Mouse (Mus musculus) CH12.LX (cell line): ENCODE results near the gene Fyb2. TPM values are rescaled to one million over a fixed set of nuclear protein-coding genes. Genes with fewer than 3 reads are reported as not detected.

ENCODE experiments used
- DNase-seq: peaks from one replicate; pipeline ENCODE4 v3.0.0-alpha.2; 2013; ENCODE audit errors: extremely low read depth
- H3K27ac ChIP-seq: 2 replicates; pipeline ENCODE4 v1.5.1; 2012; ENCODE audit warnings: low read depth, mild to moderate bottlenecking, control low read depth, moderate library complexity; ENCODE audit not compliant: insufficient read depth
- H3K27me3 ChIP-seq: replicated peaks from 2 replicates; pipeline ENCODE3; 2012; ENCODE audit warnings: inconsistent platforms
- H3K36me3 ChIP-seq, 2 experiments: replicated peaks in 1 of 2; 2 replicates each; pipeline versions ENCODE3 to v1.6.1; 2012; ENCODE audit warnings: inconsistent platforms in 1 of 2, low read length in 1 of 2, mild to moderate bottlenecking in 1 of 2, mixed read lengths in 1 of 2, moderate library complexity in 1 of 2; ENCODE audit not compliant: control insufficient read depth in 1 of 2, insufficient read depth in 1 of 2
- H3K4me1 ChIP-seq, 2 experiments: 2 replicates each; pipeline ENCODE4 v1.6.1; 2012; ENCODE audit warnings: inconsistent platforms in 1 of 2, moderate library complexity in 1 of 2; ENCODE audit not compliant: insufficient read depth in 2 of 2, control insufficient read depth in 1 of 2
- H3K4me2 ChIP-seq: 2 replicates; pipeline ENCODE4 v1.6.1; 2012; ENCODE audit warnings: low read depth, mild to moderate bottlenecking, control low read depth; ENCODE audit not compliant: poor library complexity, insufficient read depth, severe bottlenecking
- H3K4me3 ChIP-seq, 3 experiments: fragments of 150-350 bp in 1 of 3; sonication (generic) in 1 of 3; replicated peaks in 1 of 3; 2 replicates each; pipeline versions ENCODE3 to v1.5.1; 2011 to 2012; ENCODE audit warnings: low read depth in 2 of 3, low read length in 2 of 3, mild to moderate bottlenecking in 2 of 3, moderate library complexity in 2 of 3, control low read depth in 1 of 3, improper control_type of control experiment in 1 of 3, inconsistent platforms in 1 of 3, mixed read lengths in 1 of 3; ENCODE audit not compliant: poor library complexity in 1 of 3
- H3K79me2 ChIP-seq: replicated peaks from 2 replicates; pipeline ENCODE4 v1.6.1; 2012; ENCODE audit warnings: mild to moderate bottlenecking, moderate library complexity; ENCODE audit not compliant: control insufficient read depth, poor library complexity, insufficient read depth, severe bottlenecking; ENCODE audit errors: extremely low read depth
- H3K9ac ChIP-seq: 2 replicates; pipeline ENCODE4 v1.6.1; 2012; ENCODE audit warnings: low read depth, mild to moderate bottlenecking, control low read depth, moderate library complexity; ENCODE audit not compliant: insufficient read depth
- H3K9me3 ChIP-seq: replicated peaks from 2 replicates; pipeline ENCODE3; 2012; ENCODE audit warnings: low read length, inconsistent platforms, mixed read lengths
- BHLHE40 ChIP-seq: IDR thresholded peaks from 2 replicates; pipeline ENCODE4 v1.6.1; 2011; ENCODE audit warnings: mild to moderate bottlenecking, low read depth, low read length, improper control_type of control experiment
- CHD1 ChIP-seq: IDR thresholded peaks from 2 replicates; pipeline ENCODE4 v1.6.1; 2012; ENCODE audit warnings: low read depth, low read length, improper control_type of control experiment, inconsistent platforms
- CHD2 ChIP-seq: IDR thresholded peaks from 2 replicates; pipeline ENCODE4 v1.6.1; 2011; ENCODE audit warnings: low read length, improper control_type of control experiment
- E2F4 ChIP-seq: IDR thresholded peaks from 2 replicates; pipeline ENCODE4 v1.6.1; 2011; ENCODE audit warnings: low read depth, low read length, improper control_type of control experiment; ENCODE audit not compliant: insufficient replicate concordance
- EP300 ChIP-seq: IDR thresholded peaks from 2 replicates; pipeline ENCODE4 v1.6.1; 2011; ENCODE audit warnings: low read length, improper control_type of control experiment
- GABPA ChIP-seq: IDR thresholded peaks from 2 replicates; pipeline ENCODE4 v1.6.1; 2012; ENCODE audit warnings: low read depth, low read length, improper control_type of control experiment, inconsistent platforms; ENCODE audit not compliant: insufficient replicate concordance
- HCFC1 ChIP-seq: IDR thresholded peaks from 2 replicates; pipeline ENCODE4 v1.6.1; 2012; ENCODE audit warnings: low read depth, mild to moderate bottlenecking, inconsistent platforms, low read length, improper control_type of control experiment
- IRF4 ChIP-seq: IDR thresholded peaks from 2 replicates; pipeline ENCODE4 v1.6.1; 2014; ENCODE audit warnings: low read depth, mild to moderate bottlenecking, inconsistent platforms, low read length, improper control_type of control experiment
- JUN ChIP-seq: IDR thresholded peaks from 2 replicates; pipeline ENCODE4 v1.6.1; 2011; ENCODE audit warnings: low read depth, mild to moderate bottlenecking, low read length, improper control_type of control experiment, moderate library complexity; ENCODE audit not compliant: insufficient read depth
- JUND ChIP-seq: conservative IDR thresholded peaks from 2 replicates; pipeline ENCODE4 v1.6.1; 2011; ENCODE audit warnings: low read depth, low read length, improper control_type of control experiment
- KAT2A ChIP-seq: IDR thresholded peaks from 2 replicates; pipeline ENCODE4 v1.6.1; 2012; ENCODE audit warnings: low read length, improper control_type of control experiment, inconsistent platforms; ENCODE audit not compliant: insufficient replicate concordance
- MAFK ChIP-seq: IDR thresholded peaks from 2 replicates; pipeline ENCODE4 v1.6.1; 2011; ENCODE audit warnings: low read length, improper control_type of control experiment; ENCODE audit not compliant: insufficient replicate concordance
- MEF2A ChIP-seq: IDR thresholded peaks from 2 replicates; pipeline ENCODE4 v1.6.1; 2014; ENCODE audit warnings: low read depth, mild to moderate bottlenecking, inconsistent platforms, low read length, improper control_type of control experiment, borderline replicate concordance
- MXI1 ChIP-seq: IDR thresholded peaks from 2 replicates; pipeline ENCODE4 v1.6.1; 2011; ENCODE audit warnings: mild to moderate bottlenecking, low read depth, low read length, improper control_type of control experiment
- NELFE ChIP-seq: IDR thresholded peaks from 2 replicates; pipeline ENCODE4 v1.6.1; 2011; ENCODE audit warnings: low read depth, low read length, improper control_type of control experiment
- POLR2AphosphoS2 ChIP-seq: IDR thresholded peaks from 2 replicates; pipeline ENCODE4 v1.6.1; 2011; ENCODE audit warnings: low read depth, low read length, improper control_type of control experiment
- TBP ChIP-seq: conservative IDR thresholded peaks from 2 replicates; pipeline ENCODE4 v1.6.1; 2011; ENCODE audit warnings: low read depth, low read length, improper control_type of control experiment
- UBTF ChIP-seq: IDR thresholded peaks from 2 replicates; pipeline ENCODE4 v1.6.1; 2012; ENCODE audit warnings: low read depth, mild to moderate bottlenecking, inconsistent platforms, low read length, improper control_type of control experiment, moderate library complexity
- USF1 ChIP-seq: IDR thresholded peaks from 2 replicates; pipeline ENCODE4 v1.6.1; 2014; ENCODE audit warnings: low read depth, mild to moderate bottlenecking, inconsistent platforms, low read length, improper control_type of control experiment
- ZC3H11A ChIP-seq: IDR thresholded peaks from 2 replicates; pipeline ENCODE4 v1.6.1; 2012; ENCODE audit warnings: low read depth, mild to moderate bottlenecking, inconsistent platforms, low read length, improper control_type of control experiment
- ZMIZ1 ChIP-seq: IDR thresholded peaks from 2 replicates; pipeline ENCODE4 v1.6.1; 2012; ENCODE audit warnings: low read depth, mild to moderate bottlenecking, inconsistent platforms, low read length, improper control_type of control experiment
- ZNF384 ChIP-seq: IDR thresholded peaks from 2 replicates; pipeline ENCODE4 v1.6.1; 2012; ENCODE audit warnings: low read depth, low read length, improper control_type of control experiment, inconsistent platforms
- dilution Hi-C: fragments of 300-500 bp; cut with MboI; formaldehyde crosslinking; loops from 2 replicates; pipeline ENCODE4 v1.14.3; 2020; ENCODE audit warnings: low sequenced_read_pairs; ENCODE audit not compliant: extremely low pct_unique_long_range_greater_than_20kb, extremely low pct_ligation_motif_present
- in situ Hi-C: fragments of 300-500 bp; cut with MboI; formaldehyde crosslinking; loops from 3 replicates; pipeline ENCODE4 v1.14.3; 2019; ENCODE audit warnings: low sequenced_read_pairs, low pct_ligation_motif_present, low pct_unique_long_range_greater_than_20kb, mixed read lengths
- polyA plus RNA-seq: library from polyadenylated mRNA; unstranded; fragments of >175 nt; gene quantifications from 2 replicates; pipeline ENCODE4 v1.2.1, GENCODE M21; 2012; ENCODE audit warnings: low read depth; ENCODE audit not compliant: insufficient read length
- total RNA-seq, 2 experiments: library from RNA; depleted of rRNA; stranded (reverse); fragments of 300-350 nt in 1 of 2; fragments of >200 nt in 1 of 2; gene quantifications; 2 replicates each; pipeline ENCODE4 v1.2.3; 2012 to 2014

The Fyb2 gene
- total and polyA plus RNA-seq, 3 experiments: 0.28 TPM; not detected in 2

DNA sequence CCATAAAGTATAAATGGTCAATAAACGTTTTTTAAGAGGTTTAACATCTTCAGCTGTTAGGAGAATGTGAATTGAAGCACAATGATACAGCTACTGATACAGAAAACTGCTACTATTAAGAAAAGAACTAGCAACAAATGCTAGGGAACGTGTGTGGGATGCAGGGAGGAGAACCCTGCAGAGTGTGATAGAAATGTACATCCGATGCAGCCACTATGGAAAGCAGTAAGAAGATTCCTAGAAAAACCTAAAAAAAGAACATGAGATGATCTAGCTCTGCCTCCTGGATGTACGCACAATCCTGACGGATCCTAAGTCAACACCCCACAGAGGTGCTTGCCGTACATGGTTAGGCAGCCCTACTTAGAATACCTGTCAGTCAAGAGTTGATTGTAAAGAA lies 114.0 kb downstream of the Fyb2 start:
- dilution Hi-C loops (no loop called here), in situ Hi-C loops (no loop called here)
- DNase-seq: no peak
- Histone ChIP-seq H3K9ac (no peak overlapping the region), H3K27ac (no peak overlapping the region), H3K4me1 (peaks cover 0 to 10% of the 10 kb centered on the region in 2 experiments; a peak in 1 of 4 replicates), H3K27me3 (no peaks in the 10 kb centered on the region), H3K79me2 (no peaks in the 10 kb centered on the region), H3K36me3 (no peaks in the 10 kb centered on the region), H3K4me2 (no peak overlapping the region), H3K4me3 (no peak overlapping the region), H3K9me3 (no peaks in the 10 kb centered on the region)
- TF ChIP-seq EP300 (no peak), MAFK (no peak), GABPA (no peak), NELFE (no peak), ZC3H11A (no peak), ZMIZ1 (no peak), HCFC1 (no peak)

DNA sequence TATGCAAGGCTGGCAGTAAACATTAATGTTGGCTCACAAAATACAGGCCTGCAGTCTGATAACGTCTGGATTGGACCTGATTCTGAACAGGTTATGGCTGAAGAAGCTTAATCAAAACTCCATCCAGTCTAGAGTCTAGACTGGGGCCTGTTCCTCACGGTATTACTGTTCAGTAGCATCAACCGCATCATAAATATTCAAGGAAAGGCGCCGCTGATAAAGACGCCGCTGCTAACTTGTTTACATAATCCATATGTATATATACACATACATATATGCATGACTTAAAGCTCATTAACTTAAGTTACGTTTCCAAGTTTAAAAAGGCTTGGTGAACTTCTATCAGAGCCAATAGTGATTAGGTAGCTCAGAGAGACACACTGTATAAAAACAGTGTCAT lies 117.8 kb downstream of the Fyb2 start:
- Histone ChIP-seq H3K79me2 (no peaks in the 10 kb centered on the region), H3K27ac (no peak overlapping the region), H3K4me3 (no peak overlapping the region), H3K9me3 (no peaks in the 10 kb centered on the region), H3K36me3 (no peaks in the 10 kb centered on the region), H3K9ac (no peak overlapping the region), H3K27me3 (no peaks in the 10 kb centered on the region), H3K4me2 (no peak overlapping the region), H3K4me1 (peaks cover 0 to 18% of the 10 kb centered on the region in 2 experiments; a peak in 1 of 4 replicates)
- dilution Hi-C loops (no loop called here), in situ Hi-C loops (loop anchor here (10.0 kb wide), 1 partner anchor 94 kb away; no protein-coding TSS in a partner anchor)
- TF ChIP-seq MEF2A: no peak
- no peak for TF ChIP-seq HCFC1
- TF ChIP-seq JUND: no peak
- no peak for TF ChIP-seq KAT2A
- no peak for TF ChIP-seq POLR2AphosphoS2
- no peak for TF ChIP-seq USF1
- no peak for TF ChIP-seq CHD1
- TF ChIP-seq TBP: no peak
- no peak for TF ChIP-seq ZNF384
- TF ChIP-seq UBTF: no peak
- TF ChIP-seq MAFK: no peak
- TF ChIP-seq JUN: no peak
- no peak for TF ChIP-seq MXI1
- TF ChIP-seq ZC3H11A: no peak
- no peak for TF ChIP-seq E2F4
- no peak for TF ChIP-seq BHLHE40
- no peak for TF ChIP-seq EP300
- no peak for TF ChIP-seq CHD2
- TF ChIP-seq IRF4: no peak
- no peak for DNase-seq
